Mouse (Mus musculus) frontal cortex, adult 2 months (tissue): ENCODE measurements around the gene Ccdc188. TPM values are rescaled to one million over a fixed set of nuclear protein-coding genes. Genes with fewer than 3 reads are reported as not detected.

Experiments
- polyA plus RNA-seq: library from polyadenylated mRNA; depleted of rRNA; stranded (reverse); fragments of >200 nt; gene quantifications from 2 replicates; pipeline ENCODE4 v1.2.3, GENCODE M21; 2012; rRNA removed

Gene Ccdc188
- polyA plus RNA-seq, 1 experiment: not detected

Other genes with a start within 250 kb of the Ccdc188 start
- gene Vpreb2, start 237.5 kb upstream of the Ccdc188 start, polyA plus RNA-seq: not detected in 2 replicates
- 100 and 104 TPM in 2 replicates for gene Dgcr6, start 165.0 kb upstream of the Ccdc188 start, polyA plus RNA-seq
- gene Prodh, start 127.7 kb upstream of the Ccdc188 start, polyA plus RNA-seq: 54.6 and 55.5 TPM in 2 replicates
- 125 and 142 TPM in 2 replicates for gene Rtn4r, start 90.2 kb upstream of the Ccdc188 start, polyA plus RNA-seq
- gene Zdhhc8, start 17.3 kb downstream of the Ccdc188 start, polyA plus RNA-seq: 142 and 152 TPM in 2 replicates
- gene Trmt2a, start 30.8 kb downstream of the Ccdc188 start, polyA plus RNA-seq: 76.5 and 77.2 TPM in 2 replicates
- gene Ranbp1, start 30.9 kb downstream of the Ccdc188 start, polyA plus RNA-seq: 108 and 116 TPM in 2 replicates
- 0.55 TPM in 1 of 2 replicates, not detected in the other for gene Gm49776, start 40.4 kb downstream of the Ccdc188 start, polyA plus RNA-seq
- gene Dgcr8, start 71.4 kb downstream of the Ccdc188 start, polyA plus RNA-seq: 48.4 and 49.4 TPM in 2 replicates
- 181 and 196 TPM in 2 replicates for gene Tango2, start 130.2 kb downstream of the Ccdc188 start, polyA plus RNA-seq
- 40.8 and 44.2 TPM in 2 replicates for gene Arvcf, start 130.3 kb downstream of the Ccdc188 start, polyA plus RNA-seq
- 22.9 and 25.9 TPM in 2 replicates for gene Txnrd2, start 208.5 kb downstream of the Ccdc188 start, polyA plus RNA-seq
- gene Comt, start 209.0 kb downstream of the Ccdc188 start, polyA plus RNA-seq: 140 and 143 TPM in 2 replicates